Mouse (Mus musculus) adrenal gland (tissue): ENCODE measurements around the gene Gabpb2.

ENCODE experiments used
- intact Hi-C: fragments of 180-260 bp; cut with DNase I; formaldehyde crosslinking; loops from one replicate; pipeline ENCODE4 v1.15.1; 2025
- long read RNA-seq, 2 experiments: library from polyadenylated mRNA; unstranded; transcript quantifications; one replicate each; pipeline ENCODE4 v2.0.0; 2020; ENCODE audit warnings: borderline replicate concordance in 1 of 2; ENCODE audit not compliant: insufficient replicate concordance in 1 of 2

Gene Gabpb2
- long read RNA-seq, experiment 1, full-length matches to known transcripts: 1 of 6 reads
- long read RNA-seq, experiment 1, partial matches to known transcripts: 1 of 6 reads
- long read RNA-seq, experiment 1, other reads (novel, unspliced or antisense): 4 of 6 reads
- long read RNA-seq, experiment 2, partial matches to known transcripts: 0 of 3 reads
- long read RNA-seq, experiment 2, other reads (novel, unspliced or antisense): 3 of 3 reads

DNA sequence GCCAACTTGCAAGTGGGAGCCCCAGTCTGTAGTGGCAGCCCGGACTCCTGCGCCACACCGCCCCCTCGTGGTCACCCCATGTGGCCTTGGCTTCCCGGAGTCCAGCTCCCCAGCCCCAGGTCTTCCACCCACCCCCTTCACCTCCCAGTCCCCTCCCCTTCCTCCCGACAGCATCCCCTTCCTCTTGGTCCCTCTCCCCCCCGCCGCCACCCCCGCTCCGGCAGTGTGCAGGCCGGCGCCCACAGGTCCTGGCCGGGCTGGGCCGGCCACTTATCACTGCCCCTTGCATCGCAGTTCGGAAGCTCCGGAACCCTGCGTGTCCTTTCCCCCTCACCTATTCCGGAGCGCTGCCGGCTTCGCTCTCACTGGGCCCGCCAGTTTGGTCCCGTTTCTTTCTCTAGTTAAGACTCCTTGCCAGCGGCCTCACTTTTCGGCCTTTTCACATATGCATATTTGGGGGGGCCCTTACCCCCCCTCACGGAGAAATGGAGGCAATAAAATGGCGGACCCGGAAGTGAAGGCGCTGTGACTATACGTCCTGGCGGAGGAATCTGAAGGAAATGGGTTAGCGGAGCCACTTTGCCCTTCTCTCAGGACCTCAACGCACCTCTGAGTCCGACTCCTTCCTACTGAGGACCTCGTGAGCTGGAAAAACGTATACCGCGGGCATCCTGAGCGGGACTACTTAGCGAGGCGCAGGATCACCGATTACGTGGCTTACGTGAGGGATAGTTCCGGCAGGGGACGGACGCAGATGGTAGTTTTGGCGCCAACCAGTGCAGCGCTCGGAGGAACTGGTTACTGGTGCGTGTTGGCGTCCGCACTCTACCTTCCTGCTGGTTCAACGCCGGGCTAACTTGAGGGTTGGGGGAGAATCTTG, at the start of gene Gabpb2:
Gene Gabpb2 (minus strand): TSS at position 662 of the 880 bp plus-strand sequence.
- intact Hi-C loops: loop anchor here (10.0 kb wide), 1 partner anchor 47 kb away; no protein-coding TSS in a partner anchor

DNA sequence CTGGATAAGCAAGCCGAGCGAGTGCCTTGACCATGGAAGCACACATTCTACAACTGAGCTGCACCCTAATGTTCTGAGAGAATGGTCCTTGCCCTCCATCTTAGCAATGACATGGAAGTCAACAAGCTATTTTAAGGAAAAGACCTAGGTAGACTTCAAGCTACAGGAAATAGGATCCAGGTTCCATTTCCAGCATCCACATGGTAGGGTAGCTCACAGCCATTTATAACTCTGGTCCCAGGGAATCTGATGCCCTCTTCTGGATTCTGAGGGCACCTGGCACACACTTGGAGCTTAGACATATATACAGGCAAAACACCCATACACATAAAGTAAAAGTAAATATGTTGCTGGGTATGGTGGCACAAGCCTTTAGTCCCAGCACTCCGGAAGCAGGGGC, 48.3 kb upstream of the Gabpb2 start:
- intact Hi-C loops: loop anchor here (5.0 to 10.0 kb wide), 2 partner anchors 34 to 51 kb away; partner anchors contain the start of genes Gabpb2 and Mllt11

DNA sequence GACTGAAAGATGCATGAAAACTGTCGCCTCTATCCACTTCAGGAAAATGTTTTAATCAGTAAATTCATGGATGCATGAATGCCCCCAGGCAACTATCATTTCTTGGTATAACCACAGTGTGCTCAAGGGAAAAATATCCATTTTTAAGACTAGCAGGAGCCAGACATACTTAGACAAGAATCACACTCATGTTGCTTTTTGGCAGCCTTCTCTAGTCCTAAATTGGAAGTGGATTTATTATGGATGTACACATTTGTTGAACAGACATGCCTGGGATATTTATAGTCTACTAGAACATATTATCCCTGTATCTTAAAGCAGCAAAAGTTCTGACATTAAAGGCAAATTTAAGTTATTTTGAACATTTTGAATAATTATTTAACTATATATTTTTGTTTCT, 47.0 kb upstream of the Gabpb2 start:
- intact Hi-C loops: loop anchor here (5.0 to 10.0 kb wide), 2 partner anchors 32 to 50 kb away; partner anchors contain the start of genes Gabpb2 and Mllt11

DNA sequence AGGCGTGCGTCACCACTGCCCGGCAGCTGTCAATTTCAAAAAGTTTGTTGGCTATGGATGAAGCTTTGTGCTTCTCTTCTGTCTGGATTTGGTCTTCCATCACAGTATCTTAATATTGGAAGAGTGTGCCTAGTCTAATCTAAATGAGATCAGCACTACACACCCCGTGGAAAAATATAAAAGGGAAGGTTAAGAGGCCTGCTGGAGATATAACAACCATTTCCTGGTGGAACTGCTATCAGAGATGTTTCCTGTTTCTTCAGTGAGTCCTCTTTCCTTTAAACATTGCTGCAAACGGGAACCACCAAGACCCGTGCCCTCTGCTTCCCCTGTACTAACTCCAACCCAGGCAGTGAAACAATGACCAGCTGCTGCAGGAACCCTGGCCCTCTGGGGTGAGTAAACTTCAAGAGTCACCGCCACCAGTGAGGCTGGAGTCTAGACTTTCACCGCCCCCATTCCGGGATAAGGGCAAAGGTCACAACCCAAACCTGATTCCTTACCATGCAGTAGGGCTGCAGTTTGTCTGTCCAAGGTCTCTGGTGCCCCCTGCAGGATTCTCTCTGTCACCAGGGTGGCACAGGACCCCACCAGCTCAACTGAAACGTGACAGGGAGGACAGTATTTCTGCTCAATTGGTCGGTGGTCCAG, 45.5 kb upstream of the Gabpb2 start:
- intact Hi-C loops: loop anchor here (10.0 kb wide), 1 partner anchor 48 kb away; the partner anchor contains the start of gene Gabpb2

DNA sequence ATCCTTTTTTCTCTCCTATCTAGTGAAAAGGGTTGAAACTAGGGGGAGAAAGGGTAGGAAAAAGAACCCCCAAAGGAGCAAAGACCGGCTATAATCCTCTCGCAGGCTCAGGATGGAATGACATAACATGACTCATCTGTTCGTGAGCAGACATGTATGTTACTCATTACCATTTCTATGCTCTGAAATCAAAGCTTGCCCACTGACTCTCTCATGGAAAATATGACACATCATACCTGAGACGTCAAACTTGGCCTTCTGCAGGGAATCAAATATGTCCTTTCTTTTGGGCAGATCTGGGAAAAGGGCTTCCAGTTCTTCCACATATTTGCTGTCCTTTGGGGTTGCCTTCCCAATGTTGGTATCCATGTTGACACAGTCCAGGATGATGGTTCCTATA, 44.3 kb upstream of the Gabpb2 start:
- intact Hi-C loops: loop anchor here (10.0 kb wide), 1 partner anchor 47 kb away; the partner anchor contains the start of gene Gabpb2

DNA sequence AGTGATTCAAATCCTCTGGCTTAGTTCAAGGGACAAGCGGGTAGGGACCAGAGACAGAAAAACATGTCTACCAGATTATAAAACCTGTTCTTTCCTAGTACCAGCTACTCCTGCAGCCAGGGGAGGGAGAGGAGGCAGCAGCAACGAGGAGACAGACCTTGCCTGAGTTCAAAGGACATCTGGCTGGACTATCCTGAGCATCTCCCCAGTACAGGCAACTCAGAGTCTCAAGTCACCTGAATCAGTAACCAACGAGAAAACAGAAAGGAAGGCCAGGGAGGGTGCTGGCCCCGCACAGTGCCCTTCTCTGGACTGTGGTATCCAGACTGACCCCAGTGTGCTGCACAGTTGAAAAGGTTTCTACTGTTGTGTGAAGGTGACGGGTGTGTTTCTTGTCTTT, 39.2 kb upstream of the Gabpb2 start:
- intact Hi-C loops: no loop called here

DNA sequence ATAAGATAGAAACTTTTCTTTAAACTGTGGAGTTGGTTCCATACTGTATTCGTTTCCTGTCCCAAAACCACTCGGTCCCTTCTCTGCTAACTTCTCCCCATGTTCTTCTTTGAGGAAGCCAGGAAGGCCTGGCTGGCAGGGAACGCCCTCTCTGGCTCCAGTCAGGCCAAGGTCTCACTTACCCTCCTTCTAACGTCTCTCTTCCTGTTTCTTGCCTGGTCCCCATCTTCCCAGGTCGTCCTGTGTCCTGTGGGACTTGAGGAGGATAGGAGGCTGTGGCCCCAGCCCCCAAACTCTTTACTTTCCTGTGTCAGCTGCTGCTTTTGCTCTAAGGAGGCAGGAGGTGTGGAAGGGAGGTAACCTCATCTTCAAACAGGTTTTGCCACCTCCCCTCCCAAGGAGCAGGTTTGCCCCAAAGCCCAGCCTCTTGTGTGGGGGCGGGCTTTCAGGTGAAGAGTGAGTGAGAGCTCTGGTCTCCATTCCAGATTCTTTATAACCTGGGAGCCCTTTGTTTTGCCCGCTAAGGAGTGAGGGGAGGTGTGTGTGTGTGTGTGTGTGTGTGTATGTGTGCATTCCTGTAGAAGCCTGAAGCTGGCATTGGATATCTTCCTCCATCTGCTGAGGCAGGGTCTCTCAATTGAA, 33.2 kb upstream of the Gabpb2 start, which contains the start of gene Bnipl:
Gene Bnipl (minus strand): TSS at position 411 of the 642 bp plus-strand sequence.
- intact Hi-C loops: no loop called here

DNA sequence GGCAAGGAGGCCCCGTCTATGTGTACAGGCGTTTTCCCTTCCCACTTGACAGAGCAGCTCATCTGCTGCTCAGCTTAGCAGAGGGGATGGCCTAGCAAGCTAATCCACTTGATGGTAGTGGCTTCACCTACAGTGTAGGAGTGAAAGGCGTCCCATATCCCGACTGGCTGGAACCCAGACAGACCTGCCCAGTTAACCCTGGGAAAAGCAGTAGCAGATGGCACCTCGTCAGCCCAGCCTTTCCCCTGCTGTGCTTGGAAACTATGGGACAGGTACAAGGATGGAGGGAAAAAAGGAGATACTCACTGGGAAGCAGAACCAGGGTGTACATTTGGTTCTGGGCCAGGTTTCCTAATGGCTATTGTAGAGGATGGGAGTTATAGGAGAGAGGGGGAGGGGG, 32.6 kb upstream of the Gabpb2 start:
- intact Hi-C loops: no loop called here

DNA sequence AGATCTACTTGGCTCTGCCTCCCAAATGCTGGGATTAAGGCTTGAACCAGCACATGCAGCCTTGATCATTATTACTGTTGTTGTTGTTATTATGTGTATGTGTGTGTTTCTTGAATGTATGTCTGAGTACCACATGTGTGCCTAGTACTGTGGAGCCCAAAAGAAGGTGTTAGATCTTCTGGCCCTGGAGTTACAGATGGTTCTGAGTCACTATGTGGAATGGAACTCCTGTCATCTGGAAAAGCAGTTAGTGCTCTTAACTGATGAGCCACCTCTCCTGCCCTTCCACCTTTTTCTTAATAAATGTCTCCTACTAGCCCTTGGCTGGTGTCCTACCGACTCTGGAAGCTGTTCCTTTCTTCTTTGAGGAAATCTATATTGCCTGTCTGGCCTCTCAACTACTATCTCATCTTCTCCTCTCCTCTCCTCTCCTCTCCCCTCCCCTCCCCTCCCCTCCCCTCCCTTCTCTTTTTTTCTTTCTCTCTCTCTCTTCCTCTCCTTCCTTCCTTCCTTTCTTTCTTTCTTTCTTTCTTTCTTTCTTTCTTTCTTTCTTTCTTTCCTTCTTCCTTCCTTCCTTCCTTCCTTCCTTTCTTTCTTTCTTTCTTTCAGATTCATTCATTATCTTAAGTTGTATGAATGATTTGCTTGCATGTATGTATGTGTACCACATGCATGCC, 30.1 kb upstream of the Gabpb2 start:
- intact Hi-C loops: no loop called here

DNA sequence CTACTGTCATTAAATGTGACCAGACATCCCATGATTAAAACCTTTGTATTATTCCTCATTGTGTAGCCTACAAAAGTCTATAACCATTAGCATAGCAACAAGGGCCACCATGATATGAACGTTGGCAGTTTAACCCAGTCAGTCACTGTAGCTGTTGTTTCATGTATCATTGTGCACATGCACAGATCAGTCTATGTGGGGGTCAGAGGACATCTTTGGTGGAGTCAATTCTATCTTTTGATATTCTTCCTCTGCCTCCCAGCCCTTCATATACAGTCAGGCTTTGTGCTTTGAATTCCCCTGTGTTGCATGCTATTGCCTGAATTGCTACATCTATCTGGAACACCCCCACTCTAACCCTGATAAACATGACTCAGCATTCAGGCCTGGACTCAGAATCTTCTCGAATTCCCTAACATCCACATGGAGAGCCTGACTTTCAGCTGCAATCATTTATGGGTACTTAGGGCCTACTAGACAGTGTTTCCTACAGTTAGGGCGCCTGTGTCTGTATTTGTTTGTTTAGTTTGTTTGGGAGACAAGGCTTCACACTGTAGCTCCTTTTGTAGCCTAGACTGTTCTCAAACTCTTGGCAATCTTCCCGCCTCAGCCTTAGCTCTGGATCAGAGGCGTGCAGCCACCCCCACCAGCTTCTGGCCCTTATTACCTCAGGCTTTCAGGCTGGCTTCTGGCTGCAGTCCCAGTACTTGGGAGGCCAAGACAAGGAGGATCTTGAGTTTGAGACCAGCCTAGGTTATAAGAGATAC, 28.9 kb upstream of the Gabpb2 start:
- intact Hi-C loops: no loop called here

DNA sequence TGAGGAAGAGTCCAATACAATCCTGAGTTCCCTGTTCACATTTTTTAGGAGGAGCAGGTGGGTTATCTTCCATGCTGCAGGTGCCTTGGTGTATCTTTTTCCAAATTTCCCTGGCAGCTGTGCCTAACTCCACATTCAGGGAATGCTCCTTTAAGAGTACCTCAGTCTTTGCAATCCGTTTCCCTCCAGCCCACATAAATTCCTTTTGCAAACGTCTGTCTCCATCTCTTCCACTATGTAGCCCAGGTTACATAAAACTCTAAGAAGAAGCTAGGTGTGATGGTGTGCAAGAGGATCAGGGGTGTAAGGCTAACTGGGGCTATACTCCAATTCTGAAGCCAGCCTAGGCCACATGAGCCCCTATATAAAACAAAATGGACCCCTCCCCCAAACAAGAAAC, 25.4 kb upstream of the Gabpb2 start:
- intact Hi-C loops: no loop called here

DNA sequence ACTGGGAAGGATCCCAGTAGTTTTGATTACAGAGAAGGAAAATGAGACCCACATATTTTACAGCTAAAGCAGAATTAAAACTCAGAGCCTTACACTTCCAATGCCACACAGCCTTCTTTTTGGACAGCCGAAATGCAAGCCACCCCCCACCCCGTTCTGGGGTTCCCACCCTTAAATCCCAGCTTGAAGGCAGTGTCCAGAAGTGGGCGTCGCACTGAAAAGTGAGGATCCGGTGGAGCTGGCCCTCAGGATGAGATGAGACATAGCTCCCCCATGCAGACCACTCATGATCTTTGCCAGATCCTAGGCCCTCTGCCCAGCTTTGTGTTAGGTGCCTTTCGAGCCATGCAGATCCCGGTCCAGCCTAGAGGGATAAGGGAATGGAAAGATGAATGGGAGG, 23.8 kb upstream of the Gabpb2 start, which contains the start of gene Gm128:
Gene Gm128 (minus strand): TSS at position 101 of the 400 bp plus-strand sequence.
- intact Hi-C loops: no loop called here

DNA sequence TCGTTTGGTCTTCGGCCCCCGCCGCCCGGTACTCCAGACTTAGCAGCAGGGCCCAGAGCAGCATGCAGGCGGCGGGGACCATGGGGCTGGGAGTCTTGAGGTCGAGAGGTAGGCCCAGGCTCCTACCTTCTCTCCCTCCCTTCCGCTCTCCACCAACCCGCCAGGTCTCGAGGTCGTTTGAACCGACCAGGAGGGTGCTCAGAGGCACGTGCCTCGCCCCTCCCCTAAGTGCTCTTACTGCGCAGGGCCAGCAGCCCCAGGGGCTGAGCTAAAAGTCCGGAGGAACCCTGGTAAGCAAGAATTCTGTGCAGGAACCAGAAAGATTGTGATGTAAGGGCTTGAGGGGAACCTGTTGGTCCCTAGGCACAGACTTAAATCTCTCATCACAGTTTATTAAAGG, 23.2 kb upstream of the Gabpb2 start:
- intact Hi-C loops: no loop called here

DNA sequence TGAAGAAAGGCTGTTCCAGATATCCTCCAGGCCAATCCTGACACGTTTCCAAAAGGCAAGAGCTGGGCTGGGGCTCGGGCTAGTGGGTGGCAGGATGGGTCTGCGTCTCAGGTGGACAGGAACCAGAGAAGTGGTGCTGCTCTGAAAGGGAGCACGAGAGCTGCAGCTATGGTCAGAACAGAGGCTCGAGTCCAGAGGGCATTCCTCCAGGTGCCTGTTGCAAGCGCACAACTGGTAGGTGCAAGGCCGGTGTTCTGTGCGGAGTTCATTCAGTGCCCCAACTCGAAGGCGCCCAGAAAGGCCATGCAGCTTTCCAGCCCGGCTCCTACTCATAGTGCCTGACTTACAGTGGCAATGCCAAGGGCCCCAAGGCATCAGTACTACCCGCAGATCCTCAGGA, 22.3 kb upstream of the Gabpb2 start:
- intact Hi-C loops: no loop called here

DNA sequence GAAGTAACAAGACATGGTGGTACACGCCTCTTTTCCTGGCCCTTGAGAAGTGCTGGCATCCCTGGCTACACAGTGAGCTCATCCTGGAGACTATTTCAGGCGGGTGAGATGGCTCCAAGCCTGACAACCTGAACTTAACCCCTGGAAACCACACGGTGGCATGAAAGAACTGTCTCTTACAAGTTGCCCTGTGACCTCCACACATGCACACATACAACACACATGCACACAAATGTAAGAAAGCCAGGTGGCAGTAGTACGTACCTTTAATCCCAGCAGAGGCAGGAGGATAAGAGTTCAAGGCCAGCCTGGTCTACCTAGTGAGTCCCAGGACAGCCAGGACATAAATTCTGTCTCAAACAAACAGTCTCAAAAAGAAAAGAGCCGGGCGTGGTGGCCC, 21.3 kb upstream of the Gabpb2 start:
- intact Hi-C loops: no loop called here

DNA sequence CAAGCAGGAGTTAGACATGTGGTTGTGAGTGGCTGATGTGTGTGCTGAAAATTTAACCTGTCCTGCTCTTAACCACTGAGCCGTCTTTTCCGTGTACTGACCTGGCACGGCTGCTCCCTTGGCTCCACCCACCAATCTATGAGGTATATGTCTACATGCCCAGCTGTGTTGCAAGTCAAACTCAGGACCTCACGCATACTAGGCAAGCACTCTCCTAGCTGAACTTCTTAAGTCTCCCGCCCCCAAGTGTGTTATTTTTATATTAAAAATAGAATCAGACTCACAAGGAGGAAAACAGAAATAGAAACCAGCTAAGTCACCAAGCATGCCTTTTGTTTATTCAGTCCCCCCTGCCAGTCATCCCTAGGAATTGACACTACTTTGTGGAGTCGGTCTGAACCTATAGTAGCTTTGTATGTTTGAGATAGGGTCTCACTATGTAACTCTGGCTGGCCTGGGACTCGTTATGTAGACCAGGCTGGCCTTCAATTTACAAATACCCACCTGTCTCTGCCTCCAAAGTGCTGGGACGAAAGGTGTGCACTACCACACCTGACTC, 19.9 kb upstream of the Gabpb2 start:
- intact Hi-C loops: no loop called here

DNA sequence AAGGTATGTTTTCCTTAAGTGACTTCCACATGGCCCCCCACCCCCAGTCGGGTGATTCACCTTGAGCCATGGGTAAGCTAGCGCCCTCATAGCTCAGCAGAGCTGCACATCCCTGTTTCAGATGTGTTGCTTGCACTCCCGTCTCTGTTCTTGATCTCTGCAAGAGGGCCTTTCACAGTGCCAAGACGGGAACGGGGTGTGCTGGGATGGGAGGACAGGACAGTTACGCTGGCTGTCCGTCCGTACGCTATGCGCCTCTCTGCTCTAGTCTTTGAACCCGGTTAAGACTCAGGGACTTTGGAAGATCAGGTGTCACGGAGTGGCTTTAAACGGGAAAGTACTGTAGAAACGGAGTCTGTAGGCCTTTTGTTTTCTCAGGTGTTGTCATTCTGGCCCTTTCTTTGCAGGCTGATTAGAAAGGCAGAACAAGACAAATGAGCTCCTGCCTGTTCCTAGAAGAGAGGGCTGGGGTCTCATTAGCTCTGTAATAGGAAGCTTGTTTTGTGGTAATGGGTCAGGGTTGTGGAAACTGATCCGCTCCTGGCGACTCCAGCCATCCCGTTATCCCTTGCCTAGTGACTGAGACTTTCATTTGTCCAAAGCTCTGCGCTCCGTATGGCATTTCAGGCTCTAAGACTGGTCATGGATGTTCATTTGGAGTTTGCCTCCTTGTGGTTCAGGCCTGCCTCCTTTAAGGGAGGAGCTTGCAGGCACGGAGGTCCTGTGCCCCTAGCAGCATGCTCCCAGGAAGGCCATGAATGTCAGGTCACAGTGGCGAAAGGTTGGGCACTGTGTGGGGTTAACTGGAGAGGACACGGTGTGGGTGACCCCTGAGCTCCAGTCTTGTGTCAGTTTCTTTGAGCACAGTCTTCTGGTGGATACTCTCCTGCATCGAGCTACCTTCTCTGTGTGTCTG, 17.9 kb upstream of the Gabpb2 start:
- intact Hi-C loops: no loop called here

DNA sequence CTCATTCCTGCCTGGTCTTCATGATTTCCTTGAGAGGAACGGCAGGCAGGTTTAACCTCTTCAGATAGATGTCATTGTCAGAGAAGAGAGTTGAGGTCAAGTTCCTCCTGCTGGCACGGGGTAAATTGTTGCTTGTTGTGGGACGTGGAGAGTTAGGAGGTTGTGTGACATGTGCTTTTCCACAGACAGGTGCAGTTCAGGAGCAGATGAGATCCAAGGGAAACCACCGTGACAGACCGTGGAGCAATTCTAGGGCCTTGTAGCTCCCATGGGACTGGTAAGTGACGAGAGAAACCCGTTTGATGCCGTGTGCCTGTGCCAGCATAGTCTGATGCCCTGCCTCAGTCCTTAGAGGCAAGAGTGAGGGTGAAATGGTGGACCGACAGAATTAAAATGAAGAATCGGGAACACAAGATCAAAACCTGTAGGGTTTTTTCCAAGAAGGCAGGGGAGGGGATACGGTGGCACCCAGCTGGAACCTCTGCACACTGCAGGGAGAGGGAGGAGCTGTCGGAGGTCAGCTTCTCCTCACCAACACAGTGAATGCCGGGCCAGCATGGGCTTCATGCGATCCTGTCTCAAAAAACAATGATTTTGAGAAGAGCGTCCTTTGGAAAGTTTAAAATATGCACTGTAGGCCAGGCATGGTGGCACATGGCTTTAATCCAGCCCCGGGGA, 15.7 kb upstream of the Gabpb2 start:
- intact Hi-C loops: loop anchor here (5.0 kb wide), 1 partner anchor 34 kb away; no protein-coding TSS in a partner anchor
